Mouse (Mus musculus): ENCODE results near the gene Kctd20. TPM values are rescaled to one million over a fixed set of nuclear protein-coding genes. Genes with fewer than 3 reads are reported as not detected.
A peak's percentile ranks its signal among the peaks of the same experiment; 100 is the strongest.

Gene Kctd20
- polyA plus RNA-seq (2016; fragmentation: Nextera tagmentation; extraction: Ambion mirVana): 125 and 126 TPM in 2 replicates

DNA sequence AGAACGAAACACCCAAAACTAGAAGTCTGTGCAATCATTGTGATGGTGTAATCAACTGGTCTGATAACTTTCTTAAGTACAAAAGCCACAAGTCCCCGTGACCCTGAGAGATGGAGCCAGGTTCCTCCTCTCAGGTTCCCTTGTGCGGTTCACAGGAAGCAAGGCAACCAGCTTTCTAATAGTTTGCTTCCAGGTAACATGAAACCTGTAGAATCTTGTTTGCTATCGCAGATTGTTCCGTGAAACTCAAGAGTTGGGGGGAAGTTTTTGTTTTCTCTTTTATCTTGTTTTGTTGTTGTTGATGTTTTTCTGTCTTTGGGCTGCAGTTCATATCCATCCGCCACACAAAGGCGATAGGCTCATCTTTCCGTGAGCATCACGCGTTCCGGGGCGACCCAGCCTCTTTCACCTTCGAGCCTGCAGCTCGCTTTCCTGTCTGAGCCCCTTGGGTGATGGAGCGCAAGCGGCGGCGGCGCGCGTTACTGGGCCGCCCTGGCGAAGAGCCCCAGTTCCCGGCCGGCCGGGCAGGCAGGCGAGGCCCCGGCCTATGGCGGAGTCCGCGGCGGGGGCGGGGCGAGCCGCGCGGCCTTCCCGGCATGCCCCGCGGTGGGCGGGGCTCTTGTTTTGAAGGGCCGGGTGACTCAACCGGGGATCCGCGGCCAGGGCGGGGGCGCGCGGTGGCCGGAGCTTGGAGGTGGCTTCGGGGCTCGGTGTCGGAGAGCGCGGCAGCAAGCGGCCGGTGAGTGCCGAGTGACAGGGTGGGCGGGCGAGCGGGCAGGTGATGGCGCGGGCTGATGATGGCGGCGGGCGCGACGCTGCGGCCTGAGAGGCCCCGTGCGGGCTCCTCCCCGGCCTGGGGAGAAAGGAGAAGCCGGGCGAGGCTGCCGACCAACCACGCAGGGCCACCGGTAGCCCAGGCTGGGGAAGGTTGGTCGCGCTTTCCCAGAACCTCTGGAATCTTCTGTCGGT, at the start of gene Kctd20:
TSS of gene Kctd20 (plus strand) at position 120 of the 969 bp plus-strand sequence.
- H3K27me3 ChIP-seq (replicated peaks; ENCODE audit: low read depth, poor library complexity, severe bottlenecking): no peaks in the 10 kb centered on the region
- under 1% methylated on average over 79 of the region's 80 CpGs for WGBS
- H3K4me3 ChIP-seq: peak within 1 kb of the TSS; percentile 78
- H3K27ac ChIP-seq (replicated peaks): peak within 1 kb of the TSS; percentile 99
- DNase-seq (ENCODE audit: low spot score): peak; percentile 95
- H3K9me3 ChIP-seq: peaks cover 12% of the 10 kb centered on the region; the same call in 1 of the 2 replicates
- H3K36me3 ChIP-seq (replicated peaks): peaks cover 30% of the 10 kb centered on the region
- peaks cover 26% of the 10 kb centered on the region for H3K4me1 ChIP-seq

DNA sequence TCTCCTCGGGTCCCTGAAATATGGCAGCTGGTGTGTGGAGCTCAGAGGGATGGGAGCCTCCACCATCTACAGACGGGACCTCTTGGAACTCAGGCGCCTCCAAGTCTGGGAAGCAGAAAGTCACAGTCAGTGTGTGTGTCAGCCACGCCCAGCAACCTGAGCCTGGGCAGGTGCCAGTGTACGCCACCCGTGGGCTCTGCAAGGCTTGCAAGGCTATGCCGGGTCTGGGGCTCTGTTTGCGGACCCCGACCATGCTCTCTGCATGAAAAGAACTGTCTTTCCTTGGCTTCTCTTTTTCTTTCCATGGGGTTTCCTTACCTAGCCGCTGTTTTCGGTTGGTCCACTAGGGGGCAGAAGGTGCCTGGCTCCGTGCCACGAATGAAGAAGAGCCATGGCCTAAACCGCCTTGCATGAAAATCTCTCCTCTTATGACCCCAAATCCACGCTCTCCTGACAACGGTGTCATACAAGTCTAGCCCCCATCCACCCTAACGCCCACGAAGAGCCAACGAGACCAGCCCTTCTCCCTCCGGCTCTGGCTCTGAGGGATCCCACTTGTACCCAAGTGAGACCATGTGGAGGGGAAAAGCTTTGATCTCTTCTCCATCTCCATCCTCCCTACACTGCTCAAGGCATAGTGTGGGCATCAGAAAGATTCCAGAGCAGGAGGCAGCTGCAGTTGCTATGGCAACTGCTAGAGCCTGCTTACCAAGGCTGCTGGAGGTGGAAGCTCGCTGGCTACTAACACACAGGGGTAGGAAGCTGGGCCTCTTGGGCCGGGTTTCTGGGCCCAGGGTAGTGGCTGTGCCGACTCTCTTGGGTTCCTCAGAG, 47.0 kb upstream of the Kctd20 start:
- no peak overlapping the region; the same call in 1 of the 2 replicates for H3K27ac ChIP-seq (replicated peaks)
- DNase-seq (ENCODE audit: low spot score): peak; percentile 74
- no peaks in the 10 kb centered on the region for H3K36me3 ChIP-seq (replicated peaks)
- peaks cover 24% of the 10 kb centered on the region for H3K4me1 ChIP-seq
- WGBS: 32% methylated on average over 23 of the region's 23 CpGs
- H3K9me3 ChIP-seq: no peaks in the 10 kb centered on the region
- peaks cover 34% of the 10 kb centered on the region for H3K27me3 ChIP-seq (replicated peaks; ENCODE audit: low read depth, poor library complexity, severe bottlenecking)
- peak overlapping the region; percentile 11; the same call in 1 of the 2 replicates for H3K4me3 ChIP-seq

DNA sequence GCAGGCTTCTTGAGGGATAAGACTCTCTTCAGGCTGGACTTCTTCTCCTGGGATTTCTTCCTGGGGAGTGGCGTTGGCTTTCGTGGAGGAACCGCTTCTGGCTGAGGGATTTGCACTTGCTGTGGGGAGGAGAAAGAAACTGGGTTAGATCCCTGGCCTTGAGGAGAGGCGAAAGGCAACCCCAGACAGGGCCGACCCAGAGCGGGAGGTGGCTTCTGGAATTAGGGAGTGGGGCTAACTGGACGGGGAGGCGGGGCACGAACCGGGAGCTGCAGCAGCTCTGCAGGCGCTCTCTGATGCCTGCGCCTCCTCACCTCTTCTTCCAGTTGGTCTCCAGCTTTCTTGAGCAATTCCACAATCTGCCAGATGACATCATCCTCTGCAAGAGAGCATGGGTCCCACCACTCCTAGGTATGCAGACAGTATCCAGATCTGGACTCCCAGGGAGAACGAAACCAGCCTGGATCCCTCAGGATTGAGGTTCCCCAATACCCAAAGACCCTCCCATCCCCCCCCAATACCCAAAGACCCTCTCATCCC, 46.3 kb upstream of the Kctd20 start:
- WGBS: 68% methylated on average over 13 of the region's 13 CpGs
- no peak overlapping the region for H3K27ac ChIP-seq (replicated peaks)
- H3K36me3 ChIP-seq (replicated peaks): no peaks in the 10 kb centered on the region
- no peak for DNase-seq (ENCODE audit: low spot score)
- peaks cover 40% of the 10 kb centered on the region for H3K27me3 ChIP-seq (replicated peaks; ENCODE audit: low read depth, poor library complexity, severe bottlenecking)
- peaks cover 28% of the 10 kb centered on the region for H3K4me1 ChIP-seq
- no peaks in the 10 kb centered on the region for H3K9me3 ChIP-seq
- peak overlapping the region; percentile 11; the same call in 1 of the 2 replicates for H3K4me3 ChIP-seq

DNA sequence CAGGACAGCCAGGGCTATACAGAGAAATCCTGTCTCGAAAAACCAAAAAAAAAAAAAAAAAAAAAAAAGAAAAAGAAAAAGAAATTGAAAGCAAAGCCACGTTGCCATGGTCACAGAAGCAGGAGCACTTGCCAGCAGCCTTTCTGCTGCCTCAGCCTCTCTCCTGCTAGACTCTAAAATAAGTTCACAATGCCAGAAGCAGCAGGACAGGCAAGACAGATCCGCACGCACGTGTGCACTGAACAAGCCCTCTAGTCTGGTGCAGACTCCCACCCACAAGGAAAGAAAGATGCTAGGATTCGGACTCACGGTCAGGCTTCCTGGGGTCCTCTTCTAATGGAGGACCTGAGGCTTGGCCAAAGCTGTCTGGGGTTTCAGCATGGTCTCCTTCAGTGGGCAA, 43.8 kb upstream of the Kctd20 start:
- H3K36me3 ChIP-seq (replicated peaks): no peaks in the 10 kb centered on the region
- no peak for DNase-seq (ENCODE audit: low spot score)
- H3K27ac ChIP-seq (replicated peaks): no peak overlapping the region
- WGBS: 85% methylated on average over 7 of the region's 7 CpGs
- H3K4me1 ChIP-seq: peaks cover 28% of the 10 kb centered on the region
- H3K27me3 ChIP-seq (replicated peaks; ENCODE audit: low read depth, poor library complexity, severe bottlenecking): peaks cover 43% of the 10 kb centered on the region
- no peak overlapping the region for H3K4me3 ChIP-seq
- no peaks in the 10 kb centered on the region for H3K9me3 ChIP-seq

DNA sequence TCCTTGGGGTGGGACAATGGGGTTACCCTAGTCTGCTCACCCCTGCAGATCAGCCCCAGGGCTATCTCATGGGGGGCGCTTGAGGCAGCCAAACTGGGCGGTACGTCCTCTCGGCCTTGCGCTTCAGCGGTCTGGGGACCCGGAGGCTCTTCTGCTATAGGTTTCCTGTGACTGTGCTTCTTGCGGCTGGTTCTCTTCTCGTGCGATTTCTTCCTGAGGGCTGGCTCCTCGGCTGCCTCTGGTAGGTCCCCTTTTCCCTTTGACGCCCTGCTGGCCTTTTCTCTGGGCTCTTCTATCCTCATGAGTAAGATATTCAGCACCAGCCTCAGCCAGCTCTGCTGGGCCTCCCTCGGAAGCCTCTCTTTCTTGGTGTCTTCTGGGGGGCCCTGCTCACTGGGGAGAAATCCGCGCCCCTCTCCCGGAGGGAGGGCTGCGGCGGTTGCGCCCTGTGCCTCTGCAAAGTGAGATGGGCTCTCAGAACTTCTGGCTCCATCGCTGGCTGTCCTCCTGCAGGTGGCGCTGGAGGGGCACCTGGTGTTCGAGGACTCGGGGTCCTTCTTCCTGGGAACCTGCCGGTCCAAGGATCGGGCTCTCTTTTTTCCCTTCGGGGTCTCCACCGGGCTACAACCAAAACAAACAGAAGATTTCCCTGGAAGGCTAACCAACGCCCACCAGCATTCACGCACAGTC, 42.4 kb upstream of the Kctd20 start:
- DNase-seq (ENCODE audit: low spot score): peak; percentile 77
- H3K9me3 ChIP-seq: no peaks in the 10 kb centered on the region
- peaks cover 26% of the 10 kb centered on the region for H3K4me1 ChIP-seq
- no peak overlapping the region for H3K27ac ChIP-seq (replicated peaks)
- H3K36me3 ChIP-seq (replicated peaks): no peaks in the 10 kb centered on the region
- peaks cover 43% of the 10 kb centered on the region for H3K27me3 ChIP-seq (replicated peaks; ENCODE audit: low read depth, poor library complexity, severe bottlenecking)
- 7% methylated on average over 29 of the region's 29 CpGs for WGBS
- H3K4me3 ChIP-seq: peak overlapping the region; percentile 48

DNA sequence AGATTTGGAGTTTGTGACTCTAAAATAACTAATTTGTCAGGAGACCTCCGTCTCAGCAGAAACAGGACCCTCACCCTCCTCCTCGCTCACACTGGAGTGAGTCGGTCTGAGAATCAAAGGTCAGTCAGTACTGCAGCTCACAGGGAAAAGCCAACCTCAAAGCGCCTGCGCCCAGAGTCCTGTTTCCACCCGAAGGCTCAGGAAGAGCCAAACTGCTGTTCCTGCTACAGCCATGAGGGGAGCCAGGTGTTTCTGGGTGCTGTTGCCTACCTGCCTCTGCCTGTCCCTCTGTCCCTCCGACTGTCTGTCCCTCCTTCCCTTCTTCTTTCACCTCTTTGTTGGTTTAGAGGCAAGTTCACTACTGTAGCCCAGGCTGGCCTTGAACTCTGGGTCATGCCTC, 41.6 kb upstream of the Kctd20 start:
- H3K27ac ChIP-seq (replicated peaks): no peak overlapping the region
- peaks cover 20% of the 10 kb centered on the region for H3K4me1 ChIP-seq
- DNase-seq (ENCODE audit: low spot score): peak; percentile 42
- peak overlapping the region; percentile 48 for H3K4me3 ChIP-seq
- H3K36me3 ChIP-seq (replicated peaks): no peaks in the 10 kb centered on the region
- 13% methylated on average over 7 of the region's 7 CpGs for WGBS
- peaks cover 39% of the 10 kb centered on the region for H3K27me3 ChIP-seq (replicated peaks; ENCODE audit: low read depth, poor library complexity, severe bottlenecking)
- no peaks in the 10 kb centered on the region for H3K9me3 ChIP-seq

DNA sequence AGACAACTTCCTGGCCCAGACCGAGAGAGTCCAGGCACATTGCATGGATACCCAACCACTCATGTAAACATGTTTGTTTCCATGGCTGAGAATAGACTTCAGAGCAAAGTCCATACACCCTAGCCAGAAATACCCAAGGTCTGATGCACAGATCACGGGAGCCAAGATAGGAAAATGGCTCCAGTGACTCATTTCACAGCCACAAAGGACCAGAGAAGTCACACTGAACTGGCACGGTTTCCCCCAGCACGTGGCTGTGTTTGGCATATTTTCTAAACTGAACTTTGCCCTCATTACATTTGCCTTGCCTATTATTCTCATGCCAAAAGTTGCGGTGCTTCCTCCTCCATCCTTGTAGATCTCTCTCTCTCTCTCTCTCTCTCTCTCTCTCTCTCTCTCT, 38.5 kb upstream of the Kctd20 start:
- Histone ChIP-seq H3K4me1 (peaks cover 14% of the 10 kb centered on the region), H3K4me3 (no peak overlapping the region), H3K36me3 (replicated peaks) (no peaks in the 10 kb centered on the region), H3K27ac (replicated peaks) (no peak overlapping the region), H3K27me3 (replicated peaks; ENCODE audit: low read depth, poor library complexity, severe bottlenecking) (peaks cover 25% of the 10 kb centered on the region), H3K9me3 (no peaks in the 10 kb centered on the region)
- DNase-seq (ENCODE audit: low spot score): no peak
- 78% methylated on average over 5 of the region's 5 CpGs for WGBS

DNA sequence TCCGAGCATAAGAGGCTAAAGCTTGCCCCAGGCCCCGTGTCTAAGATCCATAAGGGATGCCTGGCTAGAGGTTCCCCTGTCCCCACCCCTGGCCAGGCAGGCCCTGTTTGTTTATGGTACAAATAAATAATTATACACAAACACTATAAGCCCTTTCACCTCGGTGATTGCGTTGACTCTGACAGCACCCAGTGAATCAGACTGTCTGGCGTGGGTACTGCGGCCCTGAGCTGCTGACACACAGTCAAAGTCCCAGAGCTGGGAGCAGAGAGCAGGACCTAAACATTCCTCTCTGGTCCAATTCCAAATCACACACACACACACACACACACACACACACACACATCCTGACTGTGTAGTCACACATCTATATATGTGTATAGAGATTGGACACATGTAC, 37.8 kb upstream of the Kctd20 start:
- Histone ChIP-seq H3K9me3 (no peaks in the 10 kb centered on the region), H3K4me1 (peaks cover 14% of the 10 kb centered on the region), H3K4me3 (no peak overlapping the region), H3K27me3 (replicated peaks; ENCODE audit: low read depth, poor library complexity, severe bottlenecking) (peaks cover 18% of the 10 kb centered on the region), H3K36me3 (replicated peaks) (no peaks in the 10 kb centered on the region), H3K27ac (replicated peaks) (no peak overlapping the region)
- no peak for DNase-seq (ENCODE audit: low spot score)
- WGBS: 84% methylated on average over 6 of the region's 6 CpGs

DNA sequence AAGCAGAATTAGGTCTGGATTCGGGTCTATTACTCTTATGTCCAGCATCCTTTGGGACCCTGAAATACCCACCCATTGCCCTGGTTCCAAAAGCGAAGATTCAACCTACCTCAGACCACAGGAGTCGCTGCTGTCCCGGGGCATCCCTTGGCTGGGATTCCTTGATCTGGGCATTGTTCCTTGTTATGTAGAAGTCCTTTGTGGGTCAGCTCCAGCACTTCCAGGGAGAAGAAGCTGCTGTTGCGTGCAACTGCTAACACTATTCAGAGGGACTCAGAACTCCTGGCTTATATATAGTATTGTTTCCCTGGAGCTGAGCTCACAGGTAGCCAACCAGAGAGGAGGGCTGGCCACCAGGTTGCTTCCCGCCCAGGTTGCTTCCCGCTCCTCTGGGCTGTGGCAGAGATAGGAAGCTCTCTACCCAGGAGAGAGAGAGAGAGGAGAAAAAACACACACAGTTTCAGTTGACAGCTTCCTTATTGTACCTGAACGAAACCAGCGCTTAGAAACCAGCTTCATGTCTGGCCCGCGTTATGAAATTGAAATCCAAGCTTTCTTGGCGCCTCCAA, 36.6 kb upstream of the Kctd20 start, which contains the start of gene 4930539E08Rik:
TSS of gene 4930539E08Rik (minus strand) at position 265 of the 569 bp plus-strand sequence.
- Histone ChIP-seq H3K4me1 (peaks cover 2% of the 10 kb centered on the region), H3K9me3 (no peaks in the 10 kb centered on the region)

DNA sequence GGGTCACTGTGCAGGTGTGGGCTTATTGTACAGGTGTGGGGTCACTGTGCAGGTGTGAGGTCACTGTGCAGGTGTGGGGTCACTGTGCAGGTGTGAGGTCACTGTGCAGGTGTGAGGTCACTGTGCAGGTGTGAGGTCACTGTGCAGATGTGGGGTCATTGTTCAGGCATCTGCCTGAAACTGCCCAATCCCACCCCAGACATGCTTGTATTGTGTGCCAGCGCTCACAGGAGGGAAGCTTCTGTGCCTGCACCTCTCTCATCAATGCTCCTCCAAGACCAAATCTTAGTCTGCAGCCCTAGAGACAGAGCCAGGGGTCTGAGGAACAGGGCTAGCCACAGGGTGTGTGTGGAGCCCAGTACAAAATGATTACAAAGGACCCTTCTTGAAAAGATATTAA, 35.2 kb upstream of the Kctd20 start:
- Histone ChIP-seq H3K4me1 (no peaks in the 10 kb centered on the region), H3K36me3 (replicated peaks) (no peaks in the 10 kb centered on the region), H3K27ac (replicated peaks) (no peak overlapping the region), H3K27me3 (replicated peaks; ENCODE audit: low read depth, poor library complexity, severe bottlenecking) (no peaks in the 10 kb centered on the region), H3K4me3 (no peak overlapping the region), H3K9me3 (no peaks in the 10 kb centered on the region)
- no peak for DNase-seq (ENCODE audit: low spot score)
- 91% methylated on average over 1 of the region's 1 CpGs for WGBS

More for the DNA sequence above, 36.6 kb upstream of the Kctd20 start, which contains the start of gene 4930539E08Rik:
- Histone ChIP-seq H3K36me3 (replicated peaks) (no peaks in the 10 kb centered on the region), H3K4me3 (no peak within 1 kb of the TSS), H3K27me3 (replicated peaks; ENCODE audit: low read depth, poor library complexity, severe bottlenecking) (peaks cover 6% of the 10 kb centered on the region), H3K27ac (replicated peaks) (no peak within 1 kb of the TSS)
- 65% methylated on average over 12 of the region's 12 CpGs for WGBS
- DNase-seq (ENCODE audit: low spot score): no peak

DNA sequence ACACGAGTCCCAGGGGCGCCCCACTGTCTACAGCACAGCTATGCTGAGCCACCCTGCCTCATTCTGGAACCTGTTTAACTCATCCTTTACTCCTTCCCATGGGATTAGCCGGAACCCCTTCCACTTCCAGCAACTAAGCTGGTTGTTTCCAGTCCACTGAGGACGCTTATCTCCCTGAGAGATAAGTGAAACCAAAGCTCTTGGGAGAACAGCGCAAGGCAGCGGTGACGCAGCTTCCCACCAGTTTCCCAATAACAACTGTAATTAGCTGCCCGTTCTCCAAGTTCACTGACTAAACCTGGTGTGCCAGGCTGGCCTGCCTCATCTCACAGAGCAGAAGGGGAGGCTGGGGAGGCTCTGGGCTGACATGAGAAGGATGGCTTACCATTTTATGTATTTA, 30.7 kb upstream of the Kctd20 start:
- DNase-seq (ENCODE audit: low spot score): no peak
- H3K36me3 ChIP-seq (replicated peaks): no peaks in the 10 kb centered on the region
- no peak overlapping the region for H3K27ac ChIP-seq (replicated peaks)
- no peaks in the 10 kb centered on the region for H3K9me3 ChIP-seq
- H3K4me1 ChIP-seq: peaks cover 6% of the 10 kb centered on the region
- WGBS: 80% methylated on average over 8 of the region's 8 CpGs
- no peaks in the 10 kb centered on the region for H3K27me3 ChIP-seq (replicated peaks; ENCODE audit: low read depth, poor library complexity, severe bottlenecking)
- no peak overlapping the region for H3K4me3 ChIP-seq
